Mouse (Mus musculus) lung, postnatal 0 days (tissue): ENCODE results near the gene BC030499. TPM values are rescaled to one million over a fixed set of nuclear protein-coding genes. Genes with fewer than 3 reads are reported as not detected.

ENCODE experiments used
- ATAC-seq: fragments of 200-750 bp; cut with Nextera tagmentation; 2 replicates; pipeline ENCODE4 v1.8.0; 2017; ENCODE audit warnings: moderate library complexity
- DNase-seq: peaks from one replicate; pipeline ENCODE4 v3.0.0-alpha.2; 2016; ENCODE audit warnings: low spot score
- H3K27ac ChIP-seq: fragments of 300-500 bp; sonication (generic); 2 replicates; pipeline ENCODE4 v1.5.1; 2014; ENCODE audit warnings: antibody characterized with exemption, mild to moderate bottlenecking, low read length, mixed read lengths
- H3K27me3 ChIP-seq: fragments of 300-500 bp; sonication (generic); replicated peaks from 2 replicates; pipeline ENCODE4 v1.6.1; 2014; ENCODE audit warnings: low read length, mixed read lengths; ENCODE audit not compliant: insufficient read depth
- H3K36me3 ChIP-seq: fragments of 300-500 bp; sonication (generic); 2 replicates; pipeline ENCODE4 v1.6.1; 2014; ENCODE audit warnings: low read length, mixed read lengths; ENCODE audit not compliant: insufficient read depth
- H3K4me1 ChIP-seq: fragments of 300-500 bp; sonication (generic); 2 replicates; pipeline ENCODE4 v1.6.1; 2014; ENCODE audit warnings: antibody characterized with exemption, low read depth, low read length, mixed read lengths; ENCODE audit not compliant: insufficient read depth
- H3K4me2 ChIP-seq: fragments of 300-500 bp; sonication (generic); replicated peaks from 2 replicates; pipeline ENCODE4 v1.6.1; 2014; ENCODE audit warnings: low read depth, mild to moderate bottlenecking, low read length, moderate library complexity, mixed read lengths
- H3K4me3 ChIP-seq: fragments of 300-500 bp; sonication (generic); 2 replicates; pipeline ENCODE4 v1.5.1; 2014; ENCODE audit warnings: low read depth, low read length
- H3K9ac ChIP-seq: fragments of 300-500 bp; sonication (generic); replicated peaks from 2 replicates; pipeline ENCODE4 v1.6.1; 2014; ENCODE audit warnings: low read depth, mild to moderate bottlenecking
- H3K9me3 ChIP-seq: fragments of 300-500 bp; sonication (generic); 2 replicates; pipeline ENCODE4 v1.6.1; 2016; ENCODE audit warnings: low read length, mixed read lengths
- CTCF ChIP-seq: IDR thresholded peaks from 2 replicates; pipeline ENCODE4 v1.5.1; 2016; ENCODE audit warnings: antibody characterized with exemption, mild to moderate bottlenecking
- EP300 ChIP-seq: IDR thresholded peaks from 2 replicates; pipeline ENCODE4 v1.6.1; 2016; ENCODE audit warnings: antibody characterized with exemption, mild to moderate bottlenecking, control low read depth
- WGBS: fragments of 180-500 bp; shearing (Covaris S2); extraction: QIAGEN DNeasy Blood & Tissue Kit; methylation state at CpG from one replicate; pipeline ENCODE4 v1.1.7; 2014; 5-methylcytosine and 5-hydroxymethylcytosine counted together
- polyA plus RNA-seq: library from polyadenylated mRNA; unstranded; fragments of >200 nt; fragmentation: Nextera tagmentation; extraction: Ambion mirVana; gene quantifications from 2 replicates; pipeline ENCODE4 v1.2.1, GENCODE M21; 2015

Gene BC030499
- 0.33 TPM in 1 of 2 replicates, not detected in the other for polyA plus RNA-seq

DNA sequence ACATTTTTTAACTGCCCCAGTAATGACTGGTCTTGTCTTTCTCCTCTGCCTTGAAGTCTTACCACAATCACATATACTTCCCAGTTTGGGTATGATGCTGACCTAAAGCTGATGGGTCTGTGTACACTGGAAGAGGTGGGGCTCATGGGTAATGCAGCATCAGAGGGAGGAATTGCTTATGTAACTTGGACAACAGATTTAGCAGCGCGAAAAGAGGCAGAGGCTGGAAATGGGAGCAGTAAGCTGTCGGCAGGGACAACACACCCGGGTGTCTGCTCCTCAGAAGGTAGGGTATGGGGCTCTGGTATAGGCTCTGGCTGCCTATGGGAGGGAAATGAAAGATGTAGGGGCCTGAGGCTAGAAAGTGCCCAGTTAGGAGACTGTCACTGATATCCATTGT, at the start of gene BC030499:
TSS of gene BC030499 (plus strand) at position 188 of the 400 bp plus-strand sequence.
- Histone ChIP-seq H3K4me1 (no peaks in the 10 kb centered on the region), H3K9ac (no peak within 1 kb of the TSS), H3K27ac (no peak within 1 kb of the TSS), H3K4me2 (no peak within 1 kb of the TSS), H3K27me3 (no peaks in the 10 kb centered on the region), H3K9me3 (no peaks in the 10 kb centered on the region), H3K4me3 (no peak within 1 kb of the TSS), H3K36me3 (peaks cover 43% of the 10 kb centered on the region)
- TF ChIP-seq EP300 (no peak), CTCF (no peak)
- DNase-seq (no peak), ATAC-seq (no peak)
- 85% methylated on average over 4 of the region's 4 CpGs for WGBS

DNA sequence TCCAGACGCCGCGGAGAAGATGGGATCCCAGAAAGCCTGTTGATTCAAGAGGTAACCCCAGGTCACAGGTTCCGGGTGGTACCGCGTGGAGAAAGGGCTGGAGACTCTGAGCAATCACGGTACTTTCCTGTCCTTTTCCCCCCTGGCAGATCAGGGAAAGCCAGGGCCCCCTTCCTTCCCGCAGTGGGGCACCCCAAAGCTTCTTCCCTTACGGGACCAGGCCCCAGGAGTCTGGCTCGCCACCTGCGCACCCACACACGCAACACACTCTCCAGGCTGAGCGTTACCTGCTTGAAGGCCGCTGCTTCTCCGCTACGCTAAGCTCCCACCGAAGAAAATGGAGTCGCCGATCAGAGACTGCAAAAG, 45.4 kb upstream of the BC030499 start:
- WGBS = 0% methylated on average over 19 of the region's 19 CpGs
- H3K9ac ChIP-seq = peak overlapping the region; percentile 97
- TF ChIP-seq CTCF (no peak), EP300 (no peak)
- no peak for ATAC-seq
- no peaks in the 10 kb centered on the region for H3K36me3 ChIP-seq
- peak overlapping the region; percentile 76 for H3K4me2 ChIP-seq
- no peak for DNase-seq
- peak overlapping the region; percentile 96 for H3K4me3 ChIP-seq
- peaks cover 15% of the 10 kb centered on the region for H3K4me1 ChIP-seq
- no peaks in the 10 kb centered on the region for H3K9me3 ChIP-seq
- H3K27ac ChIP-seq = peak overlapping the region; percentile 97
- no peaks in the 10 kb centered on the region for H3K27me3 ChIP-seq

DNA sequence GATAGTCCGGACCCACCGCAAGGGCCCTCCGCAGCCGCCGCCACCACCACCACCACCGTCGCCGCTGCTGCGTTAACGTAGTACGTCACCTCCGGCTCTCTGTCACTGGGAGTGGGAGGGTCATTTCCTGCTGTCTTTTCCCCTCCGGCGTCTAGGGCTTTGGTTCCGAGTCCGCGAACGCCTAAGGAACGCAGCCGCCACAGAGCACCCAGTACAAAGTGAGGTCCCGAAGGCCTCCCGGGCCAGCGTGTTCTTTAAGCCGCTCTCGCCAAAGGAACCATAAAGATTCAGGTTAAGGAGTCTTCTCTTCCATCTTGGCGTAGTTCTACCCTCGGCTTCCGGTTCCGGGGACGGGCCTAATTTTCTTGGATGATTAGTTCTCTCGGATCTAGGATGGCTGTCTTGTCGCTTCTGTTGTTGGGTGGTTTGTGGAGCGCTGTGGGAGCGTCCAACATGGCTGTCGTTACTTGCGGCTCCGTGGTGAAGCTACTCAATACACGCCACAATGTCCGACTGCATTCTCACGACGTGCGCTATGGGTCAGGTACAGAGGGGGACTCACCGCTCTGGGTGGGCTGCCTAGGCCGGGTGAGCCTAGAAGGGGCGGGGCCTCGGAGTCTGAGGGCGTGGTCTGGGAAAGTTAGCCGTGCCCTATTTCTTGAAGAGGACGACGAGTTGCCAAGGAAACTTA, 44.9 kb upstream of the BC030499 start, which contains the start of the genes Sdf2 and Supt6:
TSS of gene Sdf2 (plus strand) at position 120 of the 691 bp plus-strand sequence.
TSS of gene Supt6 (minus strand) at position 361 of the 691 bp plus-strand sequence.
- H3K9me3 ChIP-seq = no peaks in the 10 kb centered on the region
- peaks cover under 1% of the 10 kb centered on the region; the same call in 1 of the 2 replicates for H3K36me3 ChIP-seq
- peak; percentile 96 for DNase-seq
- ATAC-seq = peak; percentile 92
- H3K4me3 ChIP-seq = peak within 1 kb of the TSS; percentile 96
- H3K27me3 ChIP-seq = no peaks in the 10 kb centered on the region
- H3K4me1 ChIP-seq = peaks cover 15% of the 10 kb centered on the region
- TF ChIP-seq EP300 (peak; percentile 19; the same call in 1 of the 2 replicates), CTCF (peak; percentile 25; the same call in 1 of the 2 replicates)
- 1% methylated on average over 49 of the region's 50 CpGs for WGBS
- H3K9ac ChIP-seq = peak within 1 kb of the TSS; percentile 97
- peak within 1 kb of the TSS; percentile 76 for H3K4me2 ChIP-seq
- H3K27ac ChIP-seq = peak within 1 kb of the TSS; percentile 97

DNA sequence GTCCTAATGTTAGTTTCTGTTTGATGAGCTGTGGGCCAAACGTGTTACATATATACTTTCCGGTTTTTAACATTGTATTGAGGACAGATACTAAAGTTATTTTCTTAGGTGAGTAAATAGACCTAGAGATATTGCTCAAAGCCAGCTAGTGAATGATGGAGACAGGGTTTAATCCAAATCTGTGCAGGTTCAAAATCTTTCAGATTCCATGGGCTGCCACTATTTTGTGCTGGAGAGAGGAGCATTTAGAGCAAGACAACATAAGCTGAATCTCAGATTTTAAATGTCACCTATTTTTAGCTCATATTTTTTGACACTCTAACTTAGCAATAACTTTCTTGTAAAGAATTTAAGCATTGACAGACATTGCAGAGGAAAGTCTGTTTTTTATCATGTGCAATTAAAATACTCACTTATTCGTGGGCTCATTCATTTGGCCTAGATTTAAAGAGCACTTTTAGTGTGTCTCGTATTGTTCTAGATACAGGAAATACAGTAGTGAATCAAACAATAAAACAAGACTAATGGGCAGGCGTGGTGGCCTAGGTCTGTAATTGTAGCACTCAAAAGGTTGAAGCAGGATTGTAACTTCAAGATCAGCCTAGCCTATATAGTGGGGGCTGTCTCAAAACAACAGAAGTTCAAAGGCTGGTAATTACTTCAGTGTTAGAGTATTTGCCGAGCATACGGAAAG, 44.2 kb upstream of the BC030499 start:
- H3K4me2 ChIP-seq = peak overlapping the region; percentile 76
- peaks cover 4% of the 10 kb centered on the region; the same call in 1 of the 2 replicates for H3K36me3 ChIP-seq
- DNase-seq (no peak), ATAC-seq (no peak)
- peak overlapping the region; percentile 96 for H3K4me3 ChIP-seq
- H3K9me3 ChIP-seq = no peaks in the 10 kb centered on the region
- no peaks in the 10 kb centered on the region for H3K27me3 ChIP-seq
- H3K27ac ChIP-seq = peak overlapping the region; percentile 97
- H3K9ac ChIP-seq = peak overlapping the region; percentile 97
- WGBS = 19% methylated on average over 7 of the region's 7 CpGs
- H3K4me1 ChIP-seq = peaks cover 15% of the 10 kb centered on the region
- no peak for TF ChIP-seq EP300

DNA sequence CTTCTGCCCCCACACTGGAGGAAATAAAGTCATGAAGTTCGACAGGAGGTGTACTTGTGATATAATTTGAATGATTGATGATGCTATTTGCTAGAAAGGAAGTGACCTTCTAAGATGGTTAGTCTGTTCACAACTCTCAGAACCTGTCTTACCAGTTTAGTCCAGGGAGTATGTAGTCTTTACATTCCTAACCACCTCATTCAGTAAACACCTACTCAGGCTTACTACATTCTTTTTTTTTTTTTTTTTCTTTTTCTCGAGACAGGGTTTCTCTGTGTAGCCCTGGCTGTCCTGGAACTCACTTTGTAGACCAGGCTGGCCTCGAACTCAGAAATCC, 43.7 kb upstream of the BC030499 start:
- H3K4me2 ChIP-seq = peak overlapping the region; percentile 76
- no peaks in the 10 kb centered on the region for H3K27me3 ChIP-seq
- H3K27ac ChIP-seq = peak overlapping the region; percentile 97
- no peaks in the 10 kb centered on the region for H3K9me3 ChIP-seq
- DNase-seq (peak; percentile 81), ATAC-seq (peak; percentile 35; the same call in 1 of the 2 replicates)
- no peak overlapping the region for H3K9ac ChIP-seq
- TF ChIP-seq CTCF (no peak), EP300 (peak; percentile 55)
- peaks cover 15% of the 10 kb centered on the region for H3K4me1 ChIP-seq
- 40% methylated on average over 3 of the region's 3 CpGs for WGBS
- peaks cover 4% of the 10 kb centered on the region; the same call in 1 of the 2 replicates for H3K36me3 ChIP-seq
- H3K4me3 ChIP-seq = no peak overlapping the region; the same call in 1 of the 2 replicates

DNA sequence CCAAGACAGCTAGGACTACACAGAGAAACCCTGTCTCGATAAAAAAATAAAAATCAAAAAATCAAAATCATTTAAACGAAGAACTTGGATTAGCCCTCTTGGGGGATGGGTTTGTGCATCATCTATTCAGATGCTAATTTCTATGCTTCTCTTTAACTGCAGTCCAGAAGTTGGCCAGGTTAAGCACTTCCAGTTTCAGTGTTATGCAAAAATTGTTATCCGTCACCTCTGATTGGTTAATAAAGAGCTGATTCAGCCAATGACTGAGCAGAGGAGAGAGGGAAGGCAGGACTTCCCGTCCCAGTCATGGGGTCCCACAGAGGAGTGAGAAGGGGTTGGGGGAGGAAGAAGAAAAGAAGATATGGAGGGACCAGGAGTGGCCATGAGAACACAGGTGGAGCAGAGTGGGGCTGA, 42.9 kb upstream of the BC030499 start:
- H3K9ac ChIP-seq = no peak overlapping the region

More for the DNA sequence above, 42.9 kb upstream of the BC030499 start:
- peaks cover 15% of the 10 kb centered on the region for H3K4me1 ChIP-seq
- H3K4me2 ChIP-seq = no peak overlapping the region
- WGBS = 68% methylated on average over 4 of the region's 4 CpGs
- DNase-seq = peak; percentile 46
- H3K4me3 ChIP-seq = no peak overlapping the region
- no peaks in the 10 kb centered on the region for H3K27me3 ChIP-seq
- no peak for ATAC-seq
- TF ChIP-seq EP300 (no peak), CTCF (no peak)
- peaks cover 4% of the 10 kb centered on the region; the same call in 1 of the 2 replicates for H3K36me3 ChIP-seq
- H3K9me3 ChIP-seq = no peaks in the 10 kb centered on the region
- H3K27ac ChIP-seq = no peak overlapping the region
